Mouse (Mus musculus): Measurements from ENCODE around the gene Ampd1.

- TF ChIP-seq CTCF (IDR thresholded peaks at IDR 0.05; ENCODE audit: borderline replicate concordance, extremely low read depth, insufficient read depth, insufficient read length) (no peak), POLR2A (IDR thresholded peaks at IDR 0.05; ENCODE audit: borderline replicate concordance, extremely low read depth, insufficient read depth, insufficient read length, poor library complexity, severe bottlenecking) (no peak)
Measured at GRCm38 (mm10) chr3:103079301-103079700, 5.5 kb downstream of the Ampd1 start.
